Mouse (Mus musculus): ENCODE results near the gene Mapk6.

DNA sequence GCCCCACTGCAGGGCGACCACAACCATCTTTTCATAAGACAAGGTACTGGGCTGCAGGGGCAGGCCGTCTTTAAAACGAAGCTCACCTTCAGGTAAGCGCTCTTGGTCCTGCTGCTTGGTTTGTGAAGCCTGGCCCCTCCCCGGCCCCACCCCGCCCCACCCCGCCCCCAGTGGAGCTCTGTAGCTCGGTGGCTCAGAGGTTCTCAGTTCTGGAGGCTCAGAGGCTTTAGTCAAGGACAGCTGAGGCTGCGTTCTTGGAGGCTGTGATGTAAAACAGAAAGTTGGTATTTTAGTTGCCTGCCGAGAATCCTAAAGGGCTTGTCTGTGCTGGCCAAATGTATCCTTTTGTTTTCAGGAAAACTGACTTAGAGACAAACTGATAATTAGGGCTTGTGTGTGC is 45.9 kb upstream of the Mapk6 start:
- TF ChIP-seq EP300 (IDR thresholded peaks at IDR 0.05; ENCODE audit: low read depth) = no peak
- no peak for TF ChIP-seq CTCF (IDR thresholded peaks at IDR 0.05; ENCODE audit: low read depth)
